Mouse (Mus musculus) bone marrow macrophage, adult 2 months (primary cell): ENCODE results near the gene Opn5. TPM values are rescaled to one million over a fixed set of nuclear protein-coding genes. Genes with fewer than 3 reads are reported as not detected.

ENCODE experiments used
- H3K27ac ChIP-seq: 2 replicates; pipeline ENCODE4 v1.5.1; 2012; ENCODE audit warnings: low read depth, low read length; ENCODE audit not compliant: insufficient read depth
- H3K4me1 ChIP-seq: 2 replicates; pipeline ENCODE4 v1.6.1; 2012; ENCODE audit warnings: low read length; ENCODE audit not compliant: control insufficient read depth, insufficient read depth
- H3K4me3 ChIP-seq: 2 replicates; pipeline ENCODE4 v1.5.1; 2012; ENCODE audit warnings: mild to moderate bottlenecking, low read length, moderate library complexity; ENCODE audit not compliant: insufficient read depth
- CTCF ChIP-seq: IDR thresholded peaks from 2 replicates; pipeline ENCODE4 v1.5.1; 2012; ENCODE audit warnings: low read depth, mild to moderate bottlenecking, low read length, moderate library complexity
- POLR2A ChIP-seq: IDR thresholded peaks from 2 replicates; pipeline ENCODE4 v1.6.1; 2012; ENCODE audit warnings: mild to moderate bottlenecking, low read depth, low read length, borderline replicate concordance
- polyA plus RNA-seq: library from polyadenylated mRNA; stranded (reverse); fragments of >200 nt; gene quantifications from 2 replicates; pipeline ENCODE4 v1.2.4, GENCODE M21; 2012; ENCODE audit not compliant: missing spikeins, insufficient read depth, insufficient read length

Gene Opn5
- polyA plus RNA-seq, 1 experiment = not detected

DNA sequence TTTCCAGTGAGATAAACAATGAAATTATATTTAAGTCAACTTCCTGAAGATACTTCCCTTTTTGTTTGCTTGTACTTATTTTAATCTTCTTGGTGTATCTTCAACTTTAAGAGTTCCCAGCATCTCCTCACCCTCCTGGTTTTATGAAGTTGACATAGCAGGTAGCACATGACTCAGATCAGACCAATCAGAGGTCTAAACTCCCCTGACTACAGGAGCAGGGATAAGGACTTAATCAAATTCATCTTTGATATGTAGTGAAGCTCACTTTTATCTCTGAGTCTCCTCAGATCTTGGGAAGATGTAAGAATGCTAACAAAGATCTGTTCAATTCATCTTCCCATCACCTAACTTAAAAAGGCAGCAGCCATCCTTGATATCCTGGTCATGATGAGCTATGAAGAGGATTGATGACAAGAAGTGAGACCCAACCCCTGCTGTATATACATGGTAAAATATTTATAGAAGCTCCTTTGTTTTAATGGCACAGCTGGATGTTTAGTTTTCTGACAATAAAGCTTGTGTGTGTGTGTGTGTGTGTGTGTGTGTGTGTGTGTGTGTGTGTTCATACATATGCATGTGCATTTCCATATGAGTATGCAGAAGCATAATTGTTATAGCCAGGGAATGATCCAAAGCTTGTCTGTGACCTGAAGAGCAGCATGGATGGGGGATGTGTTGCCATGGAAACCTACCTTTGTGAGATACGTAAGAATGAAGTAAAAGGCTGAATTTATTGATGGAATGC is 28.7 kb downstream of the Opn5 start:
- H3K4me1 ChIP-seq = no peaks in the 10 kb centered on the region
- no peak for TF ChIP-seq CTCF
- no peak for TF ChIP-seq POLR2A
- no peak overlapping the region for H3K27ac ChIP-seq
- H3K4me3 ChIP-seq = no peak overlapping the region

DNA sequence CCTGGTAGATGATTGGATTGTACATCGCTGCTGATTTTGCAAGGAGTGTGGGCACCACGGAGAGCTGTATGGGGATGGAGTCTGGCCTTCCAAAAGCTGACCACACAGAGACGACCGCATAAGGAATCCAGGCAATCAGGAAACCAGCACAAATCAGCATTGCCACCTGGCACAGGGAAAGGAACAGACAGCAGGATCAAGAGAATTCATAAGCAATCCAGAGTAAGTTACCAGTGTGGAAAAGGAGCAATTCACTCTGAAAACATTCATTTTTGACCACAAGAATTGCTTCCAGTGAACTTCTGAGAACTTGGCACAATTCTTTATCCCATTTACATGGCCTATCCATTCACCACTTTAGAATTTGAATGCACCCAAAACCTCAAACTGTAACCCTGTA is 30.6 kb downstream of the Opn5 start:
- Histone ChIP-seq H3K4me1 (no peaks in the 10 kb centered on the region), H3K27ac (no peak overlapping the region), H3K4me3 (no peak overlapping the region)
- TF ChIP-seq POLR2A (no peak), CTCF (no peak)

DNA sequence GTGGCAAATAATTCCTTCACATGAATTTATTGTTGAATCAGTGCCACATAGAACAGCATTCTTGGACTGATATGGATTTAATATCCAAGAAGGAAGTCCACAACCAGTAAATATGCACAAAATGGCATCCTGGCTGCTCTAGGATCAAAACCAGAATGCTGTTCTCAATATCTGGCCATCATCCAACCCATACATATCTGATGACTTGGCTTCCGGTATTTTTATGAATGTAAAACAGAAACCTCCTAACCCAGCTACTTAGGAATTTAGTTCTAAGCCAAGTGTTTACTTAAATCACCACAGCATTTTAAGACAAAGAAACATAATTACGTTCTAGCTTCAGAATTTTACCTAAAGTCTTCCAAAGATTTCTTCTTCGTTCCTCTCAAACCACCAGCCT is 31.0 kb downstream of the Opn5 start:
- Histone ChIP-seq H3K4me3 (no peak overlapping the region), H3K27ac (no peak overlapping the region), H3K4me1 (no peaks in the 10 kb centered on the region)
- TF ChIP-seq CTCF = no peak
- TF ChIP-seq POLR2A = no peak

DNA sequence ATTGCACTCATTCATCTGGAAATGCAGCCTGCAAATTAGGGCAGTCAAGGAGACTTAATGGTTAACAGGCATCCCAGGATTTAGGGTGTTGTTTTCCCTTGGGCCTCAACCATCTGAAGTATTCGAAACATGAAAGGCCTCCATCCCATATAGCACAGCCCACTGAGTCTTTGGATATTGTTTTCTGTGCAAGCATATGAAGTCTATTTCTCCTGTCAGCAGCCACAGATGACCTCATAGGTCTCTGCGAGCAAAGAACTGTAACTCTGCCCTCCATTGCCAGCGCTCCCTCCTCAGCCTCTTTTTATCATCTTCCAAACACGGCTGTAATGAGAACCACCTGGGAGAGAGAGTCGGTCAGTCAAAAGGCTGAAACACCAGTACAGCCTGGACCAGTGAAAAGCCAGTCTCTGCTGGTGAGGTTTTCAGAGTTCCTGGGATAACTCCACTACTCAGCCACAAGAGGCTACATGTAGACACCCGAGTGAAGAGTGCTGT is 34.5 kb downstream of the Opn5 start:
- no peaks in the 10 kb centered on the region for H3K4me1 ChIP-seq
- no peak for TF ChIP-seq CTCF

DNA sequence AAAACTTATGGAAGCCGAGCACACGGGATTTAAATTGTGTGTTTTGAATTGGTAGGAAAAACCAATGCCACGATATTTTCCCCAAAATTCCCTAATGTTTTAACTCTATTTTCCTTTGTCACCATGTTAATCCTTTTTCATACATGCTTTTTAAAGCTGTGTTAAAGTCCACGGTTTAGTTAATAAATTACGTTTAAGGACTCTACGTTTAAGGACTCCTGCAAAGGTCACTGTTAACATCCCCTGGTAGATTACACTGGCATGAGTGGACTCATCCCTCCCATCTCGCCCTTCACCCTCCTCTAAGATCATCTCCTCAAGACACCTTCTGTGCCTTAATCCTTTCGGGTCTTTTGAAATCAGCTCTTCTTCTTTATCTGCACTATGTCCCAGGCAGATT is 37.4 kb downstream of the Opn5 start:
- Histone ChIP-seq H3K27ac (no peak overlapping the region), H3K4me1 (no peaks in the 10 kb centered on the region), H3K4me3 (no peak overlapping the region)
- TF ChIP-seq CTCF = no peak
- no peak for TF ChIP-seq POLR2A

More for the DNA sequence above, 34.5 kb downstream of the Opn5 start:
- Histone ChIP-seq H3K4me3 (no peak overlapping the region), H3K27ac (no peak overlapping the region)

DNA sequence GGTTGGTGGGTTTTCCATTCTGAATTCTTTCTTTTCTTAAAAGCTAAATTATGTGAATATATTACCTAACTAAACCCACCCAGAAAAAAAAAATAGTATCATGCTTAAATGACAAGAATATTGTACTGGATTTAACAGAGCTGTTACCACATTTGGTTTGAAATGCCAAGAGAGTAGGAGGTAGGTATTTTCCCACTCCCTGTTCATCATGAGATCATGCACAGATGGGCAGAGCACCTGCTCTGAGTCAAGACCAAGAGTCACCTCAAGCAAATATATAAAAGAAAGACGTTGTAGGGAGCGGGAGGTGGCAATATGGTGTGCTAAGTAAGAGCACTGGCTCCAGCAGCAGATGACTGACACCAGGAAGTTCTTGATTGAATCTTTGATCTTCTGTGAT is 61.6 kb downstream of the Opn5 start:
- no peak overlapping the region for H3K27ac ChIP-seq
- no peak overlapping the region for H3K4me3 ChIP-seq
- TF ChIP-seq POLR2A (no peak), CTCF (no peak)
- H3K4me1 ChIP-seq = no peaks in the 10 kb centered on the region

DNA sequence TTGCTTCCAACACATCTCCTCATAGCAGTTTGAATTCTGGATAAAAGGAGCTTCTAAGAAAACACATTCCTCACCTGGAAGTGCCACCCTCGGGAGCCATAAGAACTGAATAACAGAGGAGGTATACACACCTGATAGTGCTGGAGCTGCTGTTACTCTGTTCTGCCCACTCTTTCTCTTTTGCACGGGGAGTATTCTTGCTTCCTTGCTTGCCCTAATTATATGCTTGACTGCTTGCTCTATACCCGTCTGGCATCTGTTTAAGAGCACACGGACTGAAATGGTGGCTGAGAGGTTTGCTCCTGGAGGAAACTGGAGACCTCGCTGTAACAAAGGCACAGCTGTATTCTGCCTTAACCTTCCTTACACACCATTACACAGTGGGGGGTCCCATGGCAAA is 81.0 kb downstream of the Opn5 start:
- no peak for TF ChIP-seq CTCF
- TF ChIP-seq POLR2A = no peak
- Histone ChIP-seq H3K4me3 (no peak overlapping the region), H3K27ac (no peak overlapping the region), H3K4me1 (no peaks in the 10 kb centered on the region)

DNA sequence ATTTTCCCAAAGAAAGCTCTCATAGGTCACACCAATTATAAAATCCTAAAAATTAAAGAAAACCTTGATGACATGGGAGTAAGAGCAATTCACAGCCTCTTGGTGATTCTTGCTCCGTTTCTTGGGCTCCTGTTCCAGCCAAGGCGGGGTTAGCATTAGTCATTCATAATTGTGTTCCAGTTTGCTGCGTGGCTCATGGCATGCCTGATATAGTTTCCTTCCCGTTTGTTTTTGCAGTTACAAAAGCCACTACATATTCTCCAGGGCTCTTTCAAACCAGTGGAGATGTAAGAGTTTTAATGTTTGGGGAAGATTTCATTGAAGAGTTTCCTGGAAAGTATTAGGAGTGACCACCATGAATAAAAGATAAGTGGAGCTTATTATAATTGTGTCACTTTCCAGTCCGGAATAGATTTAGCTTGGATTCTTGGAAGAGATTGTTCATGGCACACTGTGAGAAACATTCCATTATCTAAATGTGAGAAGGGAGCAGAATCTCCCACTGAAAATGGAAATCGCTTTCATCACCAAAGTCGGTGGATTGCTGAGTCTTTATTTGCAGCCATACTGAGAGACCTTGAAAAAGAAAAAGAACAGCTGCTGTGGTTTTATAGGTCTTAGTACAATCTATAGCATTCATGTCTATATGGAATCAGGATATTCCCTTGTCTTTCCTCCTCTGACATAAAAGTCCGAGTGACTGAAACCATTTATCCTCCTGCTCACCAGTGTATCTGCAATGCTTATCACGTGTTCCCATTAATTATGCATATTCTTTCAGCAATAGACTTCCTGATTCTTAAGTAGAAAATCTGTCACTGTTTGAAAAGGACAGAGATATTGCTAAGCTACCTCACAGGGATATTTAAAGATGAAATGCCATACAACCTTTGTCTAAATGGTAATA is 101.6 kb downstream of the Opn5 start:
- Histone ChIP-seq H3K4me1 (no peaks in the 10 kb centered on the region), H3K4me3 (no peak overlapping the region), H3K27ac (no peak overlapping the region)
- no peak for TF ChIP-seq CTCF
- TF ChIP-seq POLR2A = no peak

Other genes with a start within 250 kb of the Opn5 start
- not detected in 2 replicates for gene Adgrf4, start 80.9 kb upstream of the Opn5 start, polyA plus RNA-seq
- gene Adgrf2, start 130.8 kb upstream of the Opn5 start, polyA plus RNA-seq = not detected in 2 replicates